Mouse (Mus musculus) intestine, postnatal 0 days (tissue): ENCODE results near the gene Lrrc17. TPM values are rescaled to one million over a fixed set of nuclear protein-coding genes. Genes with fewer than 3 reads are reported as not detected.
A peak's percentile ranks its signal among the peaks of the same experiment; 100 is the strongest.

Experiments
- ATAC-seq: fragments of 200-750 bp; cut with Nextera tagmentation; 2 replicates; pipeline ENCODE4 v1.8.0; 2017; ENCODE audit warnings: mild to moderate bottlenecking, moderate TSS enrichment, moderate library complexity
- H3K27ac ChIP-seq: fragments of 300-500 bp; sonication (generic); 2 replicates; pipeline ENCODE4 v1.5.1; 2014; ENCODE audit warnings: mild to moderate bottlenecking, low read depth, low read length, moderate library complexity
- H3K27me3 ChIP-seq: fragments of 300-500 bp; sonication (generic); replicated peaks from 2 replicates; pipeline ENCODE4 v1.6.1; 2014; ENCODE audit warnings: low read length, mixed read lengths; ENCODE audit not compliant: control insufficient read depth, insufficient read depth
- H3K36me3 ChIP-seq: fragments of 300-500 bp; sonication (generic); 2 replicates; pipeline ENCODE4 v1.6.1; 2014; ENCODE audit warnings: mild to moderate bottlenecking, moderate library complexity; ENCODE audit not compliant: control insufficient read depth, insufficient read depth
- H3K4me1 ChIP-seq: fragments of 300-500 bp; sonication (generic); replicated peaks from 2 replicates; pipeline ENCODE4 v1.6.1; 2014; ENCODE audit warnings: antibody characterized with exemption, low read length, mixed read lengths; ENCODE audit not compliant: control insufficient read depth, insufficient read depth
- H3K4me2 ChIP-seq: fragments of 300-500 bp; sonication (generic); replicated peaks from 2 replicates; pipeline ENCODE4 v1.6.1; 2014; ENCODE audit warnings: low read depth, mild to moderate bottlenecking, moderate library complexity
- H3K4me3 ChIP-seq: fragments of 300-500 bp; sonication (generic); 2 replicates; pipeline ENCODE4 v1.5.1; 2014; ENCODE audit warnings: low read depth, low read length
- H3K9ac ChIP-seq: fragments of 300-500 bp; sonication (generic); 2 replicates; pipeline ENCODE4 v1.6.1; 2014; ENCODE audit warnings: mild to moderate bottlenecking, low read depth, low read length
- H3K9me3 ChIP-seq: fragments of 300-500 bp; sonication (generic); 2 replicates; pipeline ENCODE4 v1.6.1; 2016; ENCODE audit warnings: mixed run types; ENCODE audit not compliant: control insufficient read depth
- CTCF ChIP-seq: sonication (generic); IDR thresholded peaks from 2 replicates; pipeline ENCODE4 v1.5.1; 2016; ENCODE audit warnings: low read depth, mild to moderate bottlenecking, control low read depth, antibody characterized with exemption, moderate library complexity
- WGBS: fragments of 180-500 bp; shearing (Covaris S2); extraction: QIAGEN DNeasy Blood & Tissue Kit; methylation state at CpG from one replicate; pipeline ENCODE4 v1.1.7; 2014; 5-methylcytosine and 5-hydroxymethylcytosine counted together
- polyA plus RNA-seq: library from polyadenylated mRNA; unstranded; fragments of >200 nt; fragmentation: Nextera tagmentation; extraction: Ambion mirVana; gene quantifications from 2 replicates; pipeline ENCODE4 v1.2.1, GENCODE M21; 2015

Lrrc17 gene
- polyA plus RNA-seq = 8.2 and 10.3 TPM in 2 replicates

DNA sequence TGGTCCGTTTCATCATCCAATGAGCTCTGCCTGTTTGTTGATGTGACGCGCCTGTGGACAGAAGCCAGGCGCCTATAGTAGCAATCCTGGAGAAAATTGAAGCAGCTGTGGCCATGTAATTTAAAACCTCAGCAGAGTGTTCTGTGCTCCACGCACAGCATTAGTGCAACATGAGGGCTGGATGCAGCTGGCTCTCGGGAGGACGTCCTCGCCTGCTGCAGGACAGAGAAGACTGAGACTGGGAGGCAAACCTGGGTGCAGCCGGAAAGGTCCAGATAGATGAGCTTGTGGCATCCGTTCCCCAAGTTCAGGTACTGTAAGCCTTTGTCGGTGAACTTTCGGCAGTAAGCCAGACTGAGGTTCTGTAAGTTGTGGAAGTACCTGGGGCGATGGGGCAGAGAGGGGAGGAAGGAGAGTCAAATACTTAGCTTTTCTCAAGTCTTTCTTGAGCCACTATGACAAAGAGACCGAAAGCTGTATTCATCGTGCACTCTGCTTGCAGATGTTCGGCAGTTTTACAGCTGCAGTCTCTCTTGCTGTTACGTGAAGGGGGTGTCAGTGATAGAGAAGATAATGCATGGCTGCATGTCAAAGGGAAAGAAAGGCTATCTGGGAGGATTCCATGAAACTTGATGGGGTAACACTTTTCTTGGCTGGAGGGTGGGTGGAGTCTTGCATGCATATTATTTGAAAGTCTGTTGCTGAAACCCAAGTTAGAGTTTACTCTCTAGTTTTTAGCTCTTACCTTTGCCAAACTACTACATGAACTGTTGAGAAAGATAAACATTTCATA, at the start of gene Lrrc17:
Gene Lrrc17, plus strand, starts transcription at position 151 of the 793 bp plus-strand sequence.
- Histone ChIP-seq H3K4me1 (0 out of 2 replicates have a peak, but pooled peaks cover 2% of the 10 kb centered on the region), H3K36me3 (no peaks in the 10 kb centered on the region), H3K4me3 (peak within 1 kb of the TSS; percentile 30), H3K27me3 (no peaks in the 10 kb centered on the region), H3K27ac (peak within 1 kb of the TSS; percentile 55), H3K4me2 (peak within 1 kb of the TSS; percentile 45), H3K9me3 (no peaks in the 10 kb centered on the region), H3K9ac (no peak within 1 kb of the TSS)
- peak; percentile 56; the same call in 1 of the 2 replicates for ATAC-seq
- TF ChIP-seq CTCF = no peak
- WGBS = 42% methylated on average over 17 of the region's 17 CpGs

GRCm38 (mm10) chr5:21494781-21495180, 48.6 kb upstream of the Lrrc17 start:
- 50% methylated on average over 3 of the region's 3 CpGs for WGBS
- H3K4me2 ChIP-seq = no peak overlapping the region
- no peak overlapping the region for H3K4me3 ChIP-seq
- H3K4me1 ChIP-seq = no peaks in the 10 kb centered on the region
- H3K36me3 ChIP-seq = no peaks in the 10 kb centered on the region
- no peaks in the 10 kb centered on the region for H3K9me3 ChIP-seq
- no peak for ATAC-seq
- H3K9ac ChIP-seq = no peak overlapping the region
- TF ChIP-seq CTCF = no peak
- no peaks in the 10 kb centered on the region for H3K27me3 ChIP-seq
- H3K27ac ChIP-seq = no peak overlapping the region

GRCm38 (mm10) chr5:21496321-21496720, 47.0 kb upstream of the Lrrc17 start:
- no peak overlapping the region for H3K4me3 ChIP-seq
- no peak overlapping the region for H3K4me2 ChIP-seq
- H3K4me1 ChIP-seq = no peaks in the 10 kb centered on the region
- no peak for TF ChIP-seq CTCF
- no peak overlapping the region for H3K9ac ChIP-seq
- H3K36me3 ChIP-seq = no peaks in the 10 kb centered on the region
- no peak for ATAC-seq
- H3K27ac ChIP-seq = no peak overlapping the region
- 69% methylated on average over 6 of the region's 6 CpGs for WGBS
- no peaks in the 10 kb centered on the region for H3K9me3 ChIP-seq
- no peaks in the 10 kb centered on the region for H3K27me3 ChIP-seq

- Histone ChIP-seq H3K36me3 (no peaks in the 10 kb centered on the region), H3K4me1 (no peaks in the 10 kb centered on the region), H3K27ac (no peak overlapping the region), H3K27me3 (no peaks in the 10 kb centered on the region), H3K9me3 (no peaks in the 10 kb centered on the region), H3K9ac (no peak overlapping the region), H3K4me2 (no peak overlapping the region), H3K4me3 (no peak overlapping the region)
- no peak for ATAC-seq
- no peak for TF ChIP-seq CTCF
- WGBS = 61% methylated on average over 3 of the region's 3 CpGs
These were observed 46.5 kb upstream of the Lrrc17 start for GRCm38 (mm10) chr5:21496881-21497280.

DNA sequence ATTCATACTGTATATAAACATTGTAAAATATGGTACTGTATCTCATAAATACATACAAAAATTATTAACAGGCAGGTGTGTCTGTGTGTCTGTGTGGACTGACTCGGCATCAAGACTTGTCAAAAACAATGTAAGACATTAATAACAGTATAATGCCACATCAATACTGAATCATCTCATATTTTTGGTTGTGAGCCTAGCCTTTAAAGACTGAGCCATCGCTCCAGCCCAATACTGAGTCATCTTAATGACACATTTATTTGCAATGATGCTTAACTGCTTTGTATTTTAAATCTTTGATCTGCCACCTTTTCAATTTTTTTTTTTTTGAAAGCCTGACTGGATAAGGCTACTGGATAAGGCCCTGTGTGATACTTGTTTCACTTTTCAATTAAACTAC, 44.9 kb upstream of the Lrrc17 start:
- 80% methylated on average over 2 of the region's 2 CpGs for WGBS
- Histone ChIP-seq H3K9me3 (no peaks in the 10 kb centered on the region), H3K4me2 (no peak overlapping the region), H3K27me3 (no peaks in the 10 kb centered on the region), H3K9ac (no peak overlapping the region), H3K4me3 (no peak overlapping the region), H3K36me3 (no peaks in the 10 kb centered on the region), H3K4me1 (no peaks in the 10 kb centered on the region), H3K27ac (no peak overlapping the region)
- no peak for ATAC-seq
- TF ChIP-seq CTCF = no peak

- Histone ChIP-seq H3K4me3 (no peak overlapping the region), H3K36me3 (no peaks in the 10 kb centered on the region), H3K27me3 (no peaks in the 10 kb centered on the region), H3K9ac (no peak overlapping the region), H3K27ac (no peak overlapping the region), H3K4me2 (no peak overlapping the region), H3K9me3 (no peaks in the 10 kb centered on the region), H3K4me1 (no peaks in the 10 kb centered on the region)
- 84% methylated on average over 11 of the region's 11 CpGs for WGBS
- ATAC-seq = no peak
- TF ChIP-seq CTCF = no peak
These were observed 44.4 kb upstream of the Lrrc17 start for GRCm38 (mm10) chr5:21498925-21499324.
